Mouse (Mus musculus): ENCODE results near the gene Tsc1.

DNA sequence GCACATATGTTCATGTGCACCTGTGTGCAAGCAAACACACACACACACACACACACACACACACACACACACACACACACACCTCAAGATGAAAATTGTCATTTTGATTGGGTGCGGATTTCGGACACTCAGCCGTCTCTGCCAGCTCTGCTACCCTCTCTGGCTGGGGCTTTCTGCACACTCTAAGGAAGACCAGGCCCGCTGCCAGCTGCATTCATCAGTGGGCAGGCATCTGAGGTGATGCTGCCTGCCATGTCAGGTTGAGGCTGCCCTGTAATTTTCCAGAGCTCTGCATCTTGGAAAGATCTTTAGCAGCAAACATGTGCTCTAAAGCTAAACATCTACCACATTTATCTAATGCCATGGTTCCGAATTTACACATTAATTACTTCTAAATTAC is 96.1 kb downstream of the Tsc1 start:
- TF ChIP-seq CHD2 (IDR thresholded peaks at IDR 0.05; ENCODE audit: low read depth, low read length), result no peak
- no peak for TF ChIP-seq HCFC1 (IDR thresholded peaks at IDR 0.05; ENCODE audit: borderline replicate concordance, insufficient read depth, low read length)
- TF ChIP-seq ZC3H11A (IDR thresholded peaks at IDR 0.05; ENCODE audit: borderline replicate concordance, low read depth, low read length), result no peak
- no peak for TF ChIP-seq MAFK (IDR thresholded peaks at IDR 0.05; ENCODE audit: insufficient read depth, low read depth, low read length)
- TF ChIP-seq ZNF384 (IDR thresholded peaks at IDR 0.05; ENCODE audit: low read depth, low read length), result no peak

Data from ES-E14 (cell line).